ENCODE assay signal across 18 mouse cellular contexts in the genomic region with DNA sequence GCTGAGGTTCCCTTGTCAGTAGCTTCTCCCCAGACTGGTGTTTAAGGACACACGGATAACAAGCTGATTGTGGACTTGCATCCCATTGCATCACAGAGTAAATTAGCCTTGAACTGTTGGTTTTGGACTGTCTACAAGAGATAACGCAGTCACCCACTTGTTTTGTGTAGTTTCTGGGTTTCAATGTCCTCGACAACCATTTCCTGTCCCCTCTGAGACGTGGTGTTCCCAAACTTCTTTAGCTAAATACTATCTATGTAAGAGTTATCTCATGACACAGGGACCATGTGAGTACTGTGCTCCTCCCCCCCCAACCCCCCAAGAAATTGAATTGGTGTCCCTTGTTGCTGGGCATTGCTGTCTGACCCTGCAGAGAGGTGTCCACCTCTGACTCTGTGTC. TPM values are rescaled to one million over a fixed set of nuclear protein-coding genes. Genes with fewer than 3 reads are reported as not detected.
DNase-seq lines count a peak whose midpoint lies in the region; ATAC-seq lines count a peak whose summit lies in the region.
"Had no signal": no experiment of that assay in that cellular context is flagged by ENCODE, and none has a peak within 500 bp of the region (broad histone marks: within the 10 kb centered on the region; RNA-seq: fewer than 3 reads in every experiment).

No protein-coding gene starts in this region.

- H3K27ac ChIP-seq in heart, embryonic 14.5 days (replicated peaks in 1 of 2; ENCODE audit: control insufficient read depth in 1 of 2, insufficient read depth in 1 of 2, low read depth in 2 of 2, low read length in 2 of 2), result no peak overlapping the region
- H3K27ac ChIP-seq in heart, embryonic 11.5 days (ENCODE audit: low read depth, low read length), result no peak overlapping the region
- H3K27ac ChIP-seq in intestine, embryonic 15.5 days, result no peak overlapping the region
- H3K27ac ChIP-seq: forebrain, embryonic 13.5 days; gastrocnemius, adult 2 months; heart, embryonic 13.5 days; limb, embryonic 12.5 days; midbrain, embryonic 13.5 days had no signal

- peaks cover 3% of the 10 kb centered on the region; the same call in 1 of the 2 replicates for H3K27me3 ChIP-seq in heart, embryonic 14.5 days (ENCODE audit: control insufficient read depth, insufficient read depth, low read length)
- H3K27me3 ChIP-seq in heart, embryonic 11.5 days (ENCODE audit: control insufficient read depth, insufficient read depth, low read length), result no peaks in the 10 kb centered on the region
- peaks cover 18% of the 10 kb centered on the region for H3K27me3 ChIP-seq in megakaryocyte, embryonic 14.5 days (replicated peaks)
- no peaks in the 10 kb centered on the region for H3K27me3 ChIP-seq in intestine, embryonic 15.5 days (replicated peaks)
- H3K27me3 ChIP-seq: CH12.LX; heart, embryonic 13.5 days; limb, embryonic 12.5 days; midbrain, embryonic 13.5 days had no signal

- no peaks in the 10 kb centered on the region for H3K9me3 ChIP-seq in heart, embryonic 14.5 days (ENCODE audit: control insufficient read depth, low read length)
- H3K9me3 ChIP-seq in heart, embryonic 11.5 days (replicated peaks; ENCODE audit: control insufficient read depth, low read length), result no peaks in the 10 kb centered on the region
- H3K9me3 ChIP-seq in megakaryocyte, embryonic 14.5 days, result no peaks in the 10 kb centered on the region
- no peaks in the 10 kb centered on the region for H3K9me3 ChIP-seq in intestine, embryonic 15.5 days
- H3K9me3 ChIP-seq: forebrain, embryonic 13.5 days; heart, embryonic 13.5 days; limb, embryonic 12.5 days; midbrain, embryonic 13.5 days had no signal

- H3K9ac ChIP-seq in heart, embryonic 14.5 days (ENCODE audit: low read length), result no peak overlapping the region
- no peak overlapping the region for H3K9ac ChIP-seq in heart, embryonic 11.5 days (ENCODE audit: low read depth, low read length)
- no peak overlapping the region for H3K9ac ChIP-seq in intestine, embryonic 15.5 days
- H3K9ac ChIP-seq: forebrain, embryonic 13.5 days; heart, embryonic 13.5 days; limb, embryonic 12.5 days; midbrain, embryonic 13.5 days had no signal

- DNase-seq in cerebellum, adult 8-10 months, result no peak
- DNase-seq: gastrocnemius, adult 2 months; lung, postnatal 36 days had no signal

- H3K4me1 ChIP-seq in heart, embryonic 14.5 days (ENCODE audit: control insufficient read depth in 2 of 2, insufficient read depth in 2 of 2, low read length in 2 of 2), result peaks cover 0 to 8% of the 10 kb centered on the region in 2 experiments; a peak in 2 of 4 replicates
- no peaks in the 10 kb centered on the region for H3K4me1 ChIP-seq in heart, embryonic 11.5 days (ENCODE audit: control insufficient read depth, insufficient read depth, low read length)
- H3K4me1 ChIP-seq in megakaryocyte, embryonic 14.5 days, result peaks cover 32% of the 10 kb centered on the region
- H3K4me1 ChIP-seq in intestine, embryonic 15.5 days (replicated peaks), result no peaks in the 10 kb centered on the region
- H3K4me1 ChIP-seq: forebrain, embryonic 13.5 days had no signal

- 0 out of 2 replicates have a peak, but pooled peaks have one; percentile 25 for ATAC-seq in heart, embryonic 14.5 days (ENCODE audit: insufficient number of reproducible peaks, insufficient read depth, low FRiP score, low read depth)
- no peak for ATAC-seq in heart, embryonic 11.5 days (replicated peaks; ENCODE audit: insufficient number of reproducible peaks, low FRiP score, low TSS enrichment)
- ATAC-seq in megakaryocyte, adult 5-6 weeks (ENCODE audit: poor library complexity, severe bottlenecking), result no peak
- ATAC-seq in common myeloid progenitor, adult 5-6 weeks (replicated peaks; ENCODE audit: low read depth, poor library complexity, severe bottlenecking), result 0 out of 2 replicates have a peak, but pooled peaks have one; percentile 22
- no peak for ATAC-seq in intestine, embryonic 15.5 days
- ATAC-seq: forebrain, embryonic 13.5 days; inflammation-experienced regulatory T-cells, adult 6 months; midbrain, embryonic 13.5 days had no signal

- H3K36me3 ChIP-seq in heart, embryonic 14.5 days (ENCODE audit: control insufficient read depth, insufficient read depth, low read length), result no peaks in the 10 kb centered on the region
- no peaks in the 10 kb centered on the region for H3K36me3 ChIP-seq in heart, embryonic 11.5 days (ENCODE audit: control insufficient read depth, insufficient read depth, low read length)
- no peaks in the 10 kb centered on the region for H3K36me3 ChIP-seq in megakaryocyte, embryonic 14.5 days (replicated peaks; ENCODE audit: low read length)
- H3K36me3 ChIP-seq in intestine, embryonic 15.5 days, result no peaks in the 10 kb centered on the region
- H3K36me3 ChIP-seq: heart, embryonic 13.5 days; limb, embryonic 12.5 days; midbrain, embryonic 13.5 days had no signal

- no peak overlapping the region for H3K4me2 ChIP-seq in heart, embryonic 14.5 days (ENCODE audit: low read length)
- no peak overlapping the region for H3K4me2 ChIP-seq in heart, embryonic 11.5 days
- H3K4me2 ChIP-seq in intestine, embryonic 15.5 days (replicated peaks), result no peak overlapping the region
- H3K4me2 ChIP-seq: forebrain, embryonic 13.5 days; heart, embryonic 13.5 days; limb, embryonic 12.5 days; midbrain, embryonic 13.5 days had no signal

- no peak overlapping the region for H3K4me3 ChIP-seq in heart, embryonic 14.5 days (ENCODE audit: control insufficient read depth in 1 of 2, insufficient read depth in 1 of 2, low read depth in 1 of 2, low read length in 2 of 2)
- no peak overlapping the region for H3K4me3 ChIP-seq in heart, embryonic 11.5 days (ENCODE audit: low read depth, low read length)
- H3K4me3 ChIP-seq in megakaryocyte, embryonic 14.5 days (replicated peaks), result peak overlapping the region; percentile 26
- no peak overlapping the region for H3K4me3 ChIP-seq in intestine, embryonic 15.5 days (replicated peaks)
- H3K4me3 ChIP-seq: forebrain, embryonic 13.5 days; gastrocnemius, adult 2 months; heart, embryonic 13.5 days; limb, embryonic 12.5 days; midbrain, embryonic 13.5 days had no signal

- 46% methylated on average over 4 of the region's 4 CpGs for WGBS in heart, embryonic 14.5 days
- 49% methylated on average over 4 of the region's 4 CpGs for WGBS in heart, embryonic 11.5 days (ENCODE audit: insufficient replicate concordance)
- 64% methylated on average over 4 of the region's 4 CpGs for WGBS in intestine, embryonic 15.5 days

RNA-seq across cellular contexts. Expression of a gene that starts 9.6 kb away (rescaled TPM):
- 2.0 and 4.6 TPM in 2 replicates for polyA plus RNA-seq in heart, embryonic 14.5 days (2014; fragmentation: Nextera tagmentation; extraction: Ambion mirVana)
- polyA plus RNA-seq in heart, embryonic 11.5 days (2014; fragmentation: Nextera tagmentation; extraction: Ambion mirVana), result 0.54 and 2.2 TPM in 2 replicates
- 0.23 TPM in 1 of 2 replicates, not detected in the other for polyA plus RNA-seq in megakaryocyte, embryonic 14.5 days (2012; ENCODE audit: insufficient read depth, low replicate concordance)
- not detected in 2 replicates for total RNA-seq in megakaryocyte, adult 5-6 weeks (2015)
- total RNA-seq in megakaryocyte, adult 5-6 weeks (2017), result not detected in 2 replicates
- total RNA-seq in common myeloid progenitor, adult 5-6 weeks (2017), result not detected in 2 replicates
- 19.7 and 39.1 TPM in 2 replicates for polyA plus RNA-seq in intestine, embryonic 15.5 days (2015; fragmentation: Nextera tagmentation; extraction: Ambion mirVana)
- total RNA-seq: CH12.LX; gastrocnemius, adult 2 months; left cerebral cortex, adult 18-20 months had no signal
- polyA plus RNA-seq: forebrain, embryonic 13.5 days; inflammation-experienced regulatory T-cells, adult 6 months; neural tube, embryonic 11.5 days; thymus, postnatal 0 days had no signal

RNA-seq across cellular contexts. Expression of a gene that starts 23.8 kb away (rescaled TPM):
- 86.4 and 97.4 TPM in 2 replicates for polyA plus RNA-seq in heart, embryonic 14.5 days (2014; fragmentation: Nextera tagmentation; extraction: Ambion mirVana)
- polyA plus RNA-seq in heart, embryonic 11.5 days (2014; fragmentation: Nextera tagmentation; extraction: Ambion mirVana), result 130 and 148 TPM in 2 replicates
- 17.7 and 65.6 TPM in 2 replicates for polyA plus RNA-seq in megakaryocyte, embryonic 14.5 days (2012; ENCODE audit: insufficient read depth, low replicate concordance)
- total RNA-seq in megakaryocyte, adult 5-6 weeks (2015), result 62.0 and 63.4 TPM in 2 replicates
- total RNA-seq in megakaryocyte, adult 5-6 weeks (2017), result 142 and 147 TPM in 2 replicates
- 95.9 and 103 TPM in 2 replicates for total RNA-seq in common myeloid progenitor, adult 5-6 weeks (2017)
- 120 and 125 TPM in 2 replicates for polyA plus RNA-seq in intestine, embryonic 15.5 days (2015; fragmentation: Nextera tagmentation; extraction: Ambion mirVana)

RNA-seq across cellular contexts. Expression of a gene that starts 24.0 kb away (rescaled TPM):
- 19.3 TPM in 2 replicates for polyA plus RNA-seq in heart, embryonic 14.5 days (2014; fragmentation: Nextera tagmentation; extraction: Ambion mirVana)
- polyA plus RNA-seq in heart, embryonic 11.5 days (2014; fragmentation: Nextera tagmentation; extraction: Ambion mirVana), result 16.7 and 19.2 TPM in 2 replicates
- polyA plus RNA-seq in megakaryocyte, embryonic 14.5 days (2012; ENCODE audit: insufficient read depth, low replicate concordance), result 2.5 and 2.9 TPM in 2 replicates
- 14.3 and 24.1 TPM in 2 replicates for total RNA-seq in megakaryocyte, adult 5-6 weeks (2015)
- total RNA-seq in megakaryocyte, adult 5-6 weeks (2017), result 18.7 and 21.0 TPM in 2 replicates
- 31.8 and 39.5 TPM in 2 replicates for total RNA-seq in common myeloid progenitor, adult 5-6 weeks (2017)
- 26.2 and 30.7 TPM in 2 replicates for polyA plus RNA-seq in intestine, embryonic 15.5 days (2015; fragmentation: Nextera tagmentation; extraction: Ambion mirVana)

RNA-seq across cellular contexts. Expression of a gene that starts 36.6 kb away (rescaled TPM):
- not detected in 2 replicates for polyA plus RNA-seq in heart, embryonic 14.5 days (2014; fragmentation: Nextera tagmentation; extraction: Ambion mirVana)
- polyA plus RNA-seq in heart, embryonic 11.5 days (2014; fragmentation: Nextera tagmentation; extraction: Ambion mirVana), result 0.19 TPM in 1 of 2 replicates, not detected in the other
- polyA plus RNA-seq in megakaryocyte, embryonic 14.5 days (2012; ENCODE audit: insufficient read depth, low replicate concordance), result not detected in 2 replicates
- total RNA-seq in megakaryocyte, adult 5-6 weeks (2015), result not detected in 2 replicates
- total RNA-seq in megakaryocyte, adult 5-6 weeks (2017), result not detected in 2 replicates
- total RNA-seq in common myeloid progenitor, adult 5-6 weeks (2017), result not detected in 2 replicates
- polyA plus RNA-seq in intestine, embryonic 15.5 days (2015; fragmentation: Nextera tagmentation; extraction: Ambion mirVana), result 0.13 TPM in 1 of 2 replicates, not detected in the other
- total RNA-seq: gastrocnemius, adult 2 months; left cerebral cortex, adult 18-20 months had no signal
- polyA plus RNA-seq: forebrain, embryonic 13.5 days; heart, embryonic 13.5 days; limb, embryonic 12.5 days; midbrain, embryonic 13.5 days; neural tube, embryonic 11.5 days had no signal

Comparison
In these comparisons a context has a peak if more than half of its experiments do, and no peak if none do; other contexts are left out.
1. ATAC-seq: peak in heart, embryonic 14.5 days (single experiment) and common myeloid progenitor, adult 5-6 weeks (single experiment); none in heart, embryonic 11.5 days (single experiment), megakaryocyte, adult 5-6 weeks (single experiment) and intestine, embryonic 15.5 days (single experiment).